In genomic region chr10:122759729-122760128, GRCm38 (mm10) we compare ENCODE assay signal across 27 mouse cellular contexts.
"Had no signal": no experiment of that assay in that cellular context is flagged by ENCODE, and none has a peak within 500 bp of the region (broad histone marks: within the 10 kb centered on the region; RNA-seq: fewer than 3 reads in every experiment).

No protein-coding gene starts in this region.

- H3K4me1 ChIP-seq: forebrain, embryonic 15.5 days had no signal

- H3K4me3 ChIP-seq: embryonic facial prominence, embryonic 10.5 days; embryonic facial prominence, embryonic 12.5 days; embryonic facial prominence, embryonic 13.5 days; embryonic facial prominence, embryonic 15.5 days; erythroblast, embryonic 14.5 days; forebrain, embryonic 10.5 days; forebrain, embryonic 12.5 days; forebrain, embryonic 13.5 days; forebrain, embryonic 15.5 days; gastrocnemius, adult 2 months; heart, adult 2 months; heart, embryonic 10.5 days had no signal

- H3K9me3 ChIP-seq: embryonic facial prominence, embryonic 10.5 days; embryonic facial prominence, embryonic 12.5 days; embryonic facial prominence, embryonic 13.5 days; embryonic facial prominence, embryonic 15.5 days; forebrain, embryonic 10.5 days; forebrain, embryonic 12.5 days; forebrain, embryonic 13.5 days; forebrain, embryonic 15.5 days; heart, embryonic 10.5 days had no signal

- H3K4me2 ChIP-seq: embryonic facial prominence, embryonic 12.5 days; embryonic facial prominence, embryonic 13.5 days; embryonic facial prominence, embryonic 15.5 days; forebrain, embryonic 12.5 days; forebrain, embryonic 13.5 days; forebrain, embryonic 15.5 days had no signal

- ATAC-seq: forebrain, embryonic 13.5 days; forebrain, embryonic 15.5 days; forebrain, embryonic 16.5 days; forebrain, postnatal 0 days had no signal

- DNase-seq: cerebellum, adult 8-10 months; cerebellum, adult 9-10 months; cerebellum, adult 9-11 months; cerebellum, postnatal 10 days; cerebellum, postnatal 14 days; cerebellum, postnatal 25 days; cerebellum, postnatal 36 days; embryo, embryonic 11 days; forebrain, postnatal 0 days; gastrocnemius, adult 2 months; gastrocnemius, postnatal 10 days; gastrocnemius, postnatal 14 days; gastrocnemius, postnatal 25 days; gastrocnemius, postnatal 36 days; heart, adult 18-20 months; heart, adult 2 months had no signal

- H3K9ac ChIP-seq: embryonic facial prominence, embryonic 12.5 days; embryonic facial prominence, embryonic 13.5 days; embryonic facial prominence, embryonic 15.5 days; forebrain, embryonic 12.5 days; forebrain, embryonic 13.5 days; forebrain, embryonic 15.5 days; forebrain, postnatal 0 days had no signal

- H3K36me3 ChIP-seq: embryonic facial prominence, embryonic 10.5 days; embryonic facial prominence, embryonic 12.5 days; embryonic facial prominence, embryonic 13.5 days; embryonic facial prominence, embryonic 15.5 days; forebrain, embryonic 10.5 days; forebrain, embryonic 12.5 days; forebrain, embryonic 15.5 days; heart, embryonic 10.5 days had no signal

- H3K27ac ChIP-seq: embryonic facial prominence, embryonic 10.5 days; embryonic facial prominence, embryonic 12.5 days; embryonic facial prominence, embryonic 13.5 days; embryonic facial prominence, embryonic 15.5 days; forebrain, embryonic 10.5 days; forebrain, embryonic 12.5 days; forebrain, embryonic 13.5 days; forebrain, embryonic 15.5 days; gastrocnemius, adult 2 months; heart, adult 2 months; heart, embryonic 10.5 days had no signal

- H3K27me3 ChIP-seq: embryonic facial prominence, embryonic 12.5 days; embryonic facial prominence, embryonic 13.5 days; embryonic facial prominence, embryonic 15.5 days; forebrain, embryonic 12.5 days; forebrain, embryonic 13.5 days; forebrain, embryonic 15.5 days had no signal
